ENCODE assay signal across 11 mouse cellular contexts in genomic region chr4:8374061-8374460, GRCm38 (mm10).
"Had no signal": no experiment of that assay in that cellular context is flagged by ENCODE, and none has a peak within 500 bp of the region (broad histone marks: within the 10 kb centered on the region; RNA-seq: fewer than 3 reads in every experiment).

No protein-coding gene starts in this region.

- H3K27ac ChIP-seq: kidney, postnatal 0 days; liver, embryonic 14.5 days; midbrain, embryonic 12.5 days; neural tube, embryonic 12.5 days had no signal

- H3K4me2 ChIP-seq: limb, embryonic 13.5 days; midbrain, embryonic 12.5 days; neural tube, embryonic 12.5 days had no signal

- DNase-seq: kidney, postnatal 36 days; lung, adult 18-20 months; retina, postnatal 1 day; right cerebral cortex, postnatal 14 days; thymus, postnatal 36 days had no signal

- H3K9ac ChIP-seq: limb, embryonic 13.5 days; liver, embryonic 14.5 days; midbrain, embryonic 12.5 days; neural tube, embryonic 12.5 days had no signal

- H3K36me3 ChIP-seq: limb, embryonic 13.5 days; midbrain, embryonic 12.5 days; neural tube, embryonic 12.5 days had no signal

- H3K27me3 ChIP-seq: limb, embryonic 13.5 days; midbrain, embryonic 12.5 days; neural tube, embryonic 12.5 days had no signal

- H3K4me1 ChIP-seq: limb, embryonic 13.5 days; midbrain, embryonic 12.5 days; neural tube, embryonic 12.5 days had no signal

- H3K4me3 ChIP-seq: limb, embryonic 13.5 days; midbrain, embryonic 12.5 days; myocyte; neural tube, embryonic 12.5 days had no signal

- H3K9me3 ChIP-seq: limb, embryonic 13.5 days; midbrain, embryonic 12.5 days; neural tube, embryonic 12.5 days had no signal
